Comparison of ENCODE assay signal across 8 mouse cellular contexts in the genomic region with DNA sequence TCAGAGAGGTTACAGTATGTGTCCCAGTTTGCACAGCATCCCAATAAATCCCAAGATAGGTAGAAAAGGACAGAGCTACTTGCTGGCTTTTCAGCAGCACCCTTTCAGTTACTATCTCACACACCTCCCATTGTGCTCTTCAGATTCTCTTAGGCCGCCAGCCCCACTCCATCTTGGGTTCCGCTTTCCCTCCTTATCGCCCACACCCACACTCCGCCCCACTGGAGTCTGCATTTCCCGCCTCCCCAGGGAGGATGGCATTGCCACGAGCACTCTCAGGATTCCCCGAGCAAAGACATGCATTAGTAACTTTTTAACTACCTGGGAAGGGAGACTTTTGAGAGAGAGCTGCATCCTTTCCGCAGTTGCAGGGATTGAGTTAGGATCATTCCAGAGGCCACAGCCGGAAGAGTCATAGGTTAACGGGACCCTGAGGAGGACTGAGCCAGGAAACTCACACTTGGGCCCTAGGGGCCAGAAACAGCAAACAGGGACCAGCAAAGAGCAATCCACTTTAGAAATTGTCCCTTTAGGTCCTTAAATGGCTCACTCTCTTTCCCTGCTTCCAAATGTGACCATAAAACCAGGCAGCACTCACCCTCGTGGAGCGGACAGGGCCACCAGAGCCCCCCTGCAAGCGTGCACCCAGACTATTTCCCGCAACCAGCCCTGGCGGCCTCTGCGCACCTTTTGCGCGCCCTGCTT. TPM values are rescaled to one million over a fixed set of nuclear protein-coding genes. Genes with fewer than 3 reads are reported as not detected.
A peak's percentile ranks its signal among the peaks of the same experiment; 100 is the strongest.
DNase-seq lines count a peak whose midpoint lies in the region; ATAC-seq lines count a peak whose summit lies in the region.

No protein-coding gene starts in this region.

- peak overlapping the region; percentile 56 for H3K4me3 ChIP-seq in kidney, embryonic 16.5 days (ENCODE audit: low read length)
- peak overlapping the region; percentile 60 for H3K4me3 ChIP-seq in forebrain, embryonic 10.5 days
- H3K4me3 ChIP-seq in intestine, embryonic 16.5 days (ENCODE audit: low read length) = peak overlapping the region; percentile 54

- DNase-seq in kidney, adult 8-10 months = no peak
- DNase-seq in forebrain, embryonic 10.5 days (ENCODE audit: extremely low spot score, low spot score) = no peak
- DNase-seq in neural tube, embryonic 10.5 days (ENCODE audit: extremely low spot score, low spot score) = peak; percentile 19
- DNase-seq in adipocyte (ENCODE audit: low spot score) = no peak
- DNase-seq in cerebellum, adult 11-12 months = no peak
- no peak for DNase-seq in retina, embryonic 14.5 days (ENCODE audit: low spot score)

- 5% methylated on average over 18 of the region's 18 CpGs for WGBS in kidney, embryonic 16.5 days
- 7% methylated on average over 18 of the region's 18 CpGs for WGBS in forebrain, embryonic 10.5 days
- 6% methylated on average over 18 of the region's 18 CpGs for WGBS in intestine, embryonic 16.5 days

- H3K4me2 ChIP-seq in kidney, embryonic 16.5 days (replicated peaks; ENCODE audit: low read depth, low read length) = peak overlapping the region; percentile 85
- H3K4me2 ChIP-seq in intestine, embryonic 16.5 days (ENCODE audit: low read depth, low read length) = peak overlapping the region; percentile 85

- H3K9ac ChIP-seq in kidney, embryonic 16.5 days (replicated peaks; ENCODE audit: low read length) = peak overlapping the region; percentile 64
- peak overlapping the region; percentile 49 for H3K9ac ChIP-seq in intestine, embryonic 16.5 days (ENCODE audit: low read depth, low read length)

- H3K9me3 ChIP-seq in kidney, embryonic 16.5 days (ENCODE audit: low read length) = no peaks in the 10 kb centered on the region
- H3K9me3 ChIP-seq in forebrain, embryonic 10.5 days = peaks cover 4% of the 10 kb centered on the region; the same call in 1 of the 2 replicates
- H3K9me3 ChIP-seq in intestine, embryonic 16.5 days (ENCODE audit: control insufficient read depth, low read length) = 0 out of 2 replicates have a peak, but pooled peaks cover 2% of the 10 kb centered on the region

- peaks cover 19% of the 10 kb centered on the region for H3K27me3 ChIP-seq in kidney, embryonic 16.5 days (ENCODE audit: insufficient read depth, low read length)
- H3K27me3 ChIP-seq in forebrain, embryonic 10.5 days (ENCODE audit: poor library complexity, severe bottlenecking) = peaks cover 97% of the 10 kb centered on the region
- H3K27me3 ChIP-seq in intestine, embryonic 16.5 days (replicated peaks; ENCODE audit: control insufficient read depth, insufficient read depth, low read length) = peaks cover 29% of the 10 kb centered on the region

- peaks cover 31% of the 10 kb centered on the region for H3K4me1 ChIP-seq in kidney, embryonic 16.5 days (ENCODE audit: insufficient read depth, low read length)
- H3K4me1 ChIP-seq in forebrain, embryonic 10.5 days = peaks cover 43% of the 10 kb centered on the region
- H3K4me1 ChIP-seq in intestine, embryonic 16.5 days (ENCODE audit: control insufficient read depth, insufficient read depth, low read length) = peaks cover 4% of the 10 kb centered on the region

- H3K36me3 ChIP-seq in kidney, embryonic 16.5 days (ENCODE audit: insufficient read depth, low read length) = no peaks in the 10 kb centered on the region
- H3K36me3 ChIP-seq in forebrain, embryonic 10.5 days (replicated peaks) = no peaks in the 10 kb centered on the region
- no peaks in the 10 kb centered on the region for H3K36me3 ChIP-seq in intestine, embryonic 16.5 days (ENCODE audit: control insufficient read depth, insufficient read depth, low read length)

- no peak overlapping the region for H3K27ac ChIP-seq in kidney, embryonic 16.5 days (ENCODE audit: low read length)
- peak overlapping the region; percentile 74 for H3K27ac ChIP-seq in forebrain, embryonic 10.5 days
- no peak overlapping the region for H3K27ac ChIP-seq in intestine, embryonic 16.5 days (ENCODE audit: low read length)

- ATAC-seq in kidney, embryonic 16.5 days (ENCODE audit: low FRiP score, low TSS enrichment) = peak; percentile 10; the same call in 1 of the 2 replicates
- no peak for ATAC-seq in intestine, embryonic 16.5 days

RNA-seq across cellular contexts. Expression of gene Col13a1, which starts 1.4 kb away (rescaled TPM):
- polyA plus RNA-seq in kidney, embryonic 16.5 days (2015; fragmentation: Nextera tagmentation; extraction: Ambion mirVana) = 6.7 and 6.8 TPM in 2 replicates
- polyA plus RNA-seq in forebrain, embryonic 10.5 days (2016; fragmentation: Nextera tagmentation; extraction: Ambion mirVana) = 3.2 and 3.4 TPM in 2 replicates
- 4.5 and 5.7 TPM in 2 replicates for polyA plus RNA-seq in intestine, embryonic 16.5 days (2015; fragmentation: Nextera tagmentation; extraction: Ambion mirVana)
